Mouse (Mus musculus) neural tube, embryonic 15.5 days (tissue): ENCODE measurements around the gene Ston1. TPM values are rescaled to one million over a fixed set of nuclear protein-coding genes. Genes with fewer than 3 reads are reported as not detected.

Experiments
- ATAC-seq: fragments of 200-750 bp; cut with Nextera tagmentation; 2 replicates; pipeline ENCODE4 v1.8.0; 2017; ENCODE audit warnings: mild to moderate bottlenecking, moderate TSS enrichment, moderate library complexity; ENCODE audit not compliant: low FRiP score
- H3K27ac ChIP-seq: fragments of 300-500 bp; sonication (generic); replicated peaks from 2 replicates; pipeline ENCODE4 v1.5.1; 2015; ENCODE audit warnings: mild to moderate bottlenecking, inconsistent platforms
- H3K27me3 ChIP-seq: fragments of 300-500 bp; sonication (generic); replicated peaks from 2 replicates; pipeline ENCODE4 v1.6.1; 2015; ENCODE audit warnings: inconsistent platforms
- H3K36me3 ChIP-seq: fragments of 300-500 bp; sonication (generic); 2 replicates; pipeline ENCODE4 v1.6.1; 2015; ENCODE audit warnings: inconsistent platforms
- H3K4me1 ChIP-seq: fragments of 300-500 bp; sonication (generic); 2 replicates; pipeline ENCODE4 v1.6.1; 2015; ENCODE audit warnings: inconsistent platforms
- H3K4me2 ChIP-seq: fragments of 300-500 bp; sonication (generic); 2 replicates; pipeline ENCODE4 v1.6.1; 2015; ENCODE audit warnings: inconsistent platforms, mild to moderate bottlenecking, moderate library complexity
- H3K4me3 ChIP-seq: fragments of 300-500 bp; sonication (generic); replicated peaks from 2 replicates; pipeline ENCODE4 v1.5.1; 2015; ENCODE audit warnings: mild to moderate bottlenecking, inconsistent platforms
- H3K9ac ChIP-seq: fragments of 300-500 bp; sonication (generic); replicated peaks from 2 replicates; pipeline ENCODE4 v1.6.1; 2015; ENCODE audit warnings: mild to moderate bottlenecking, inconsistent platforms
- H3K9me3 ChIP-seq: fragments of 300-500 bp; sonication (generic); replicated peaks from 2 replicates; pipeline ENCODE4 v1.6.1; 2016; ENCODE audit warnings: inconsistent platforms
- WGBS: fragments of 180-500 bp; shearing (Covaris S2); methylation state at CpG from one replicate; pipeline ENCODE4 v1.1.7; 2015; ENCODE audit warnings: mixed read lengths; 5-methylcytosine and 5-hydroxymethylcytosine counted together
- polyA plus RNA-seq: library from polyadenylated mRNA; unstranded; fragments of >200 nt; fragmentation: Nextera tagmentation; extraction: Ambion mirVana; gene quantifications from 2 replicates; pipeline ENCODE4 v1.2.1, GENCODE M21; 2015

The Ston1 gene
- polyA plus RNA-seq, 1 experiment from 2014 or later: 1.0 TPM

DNA sequence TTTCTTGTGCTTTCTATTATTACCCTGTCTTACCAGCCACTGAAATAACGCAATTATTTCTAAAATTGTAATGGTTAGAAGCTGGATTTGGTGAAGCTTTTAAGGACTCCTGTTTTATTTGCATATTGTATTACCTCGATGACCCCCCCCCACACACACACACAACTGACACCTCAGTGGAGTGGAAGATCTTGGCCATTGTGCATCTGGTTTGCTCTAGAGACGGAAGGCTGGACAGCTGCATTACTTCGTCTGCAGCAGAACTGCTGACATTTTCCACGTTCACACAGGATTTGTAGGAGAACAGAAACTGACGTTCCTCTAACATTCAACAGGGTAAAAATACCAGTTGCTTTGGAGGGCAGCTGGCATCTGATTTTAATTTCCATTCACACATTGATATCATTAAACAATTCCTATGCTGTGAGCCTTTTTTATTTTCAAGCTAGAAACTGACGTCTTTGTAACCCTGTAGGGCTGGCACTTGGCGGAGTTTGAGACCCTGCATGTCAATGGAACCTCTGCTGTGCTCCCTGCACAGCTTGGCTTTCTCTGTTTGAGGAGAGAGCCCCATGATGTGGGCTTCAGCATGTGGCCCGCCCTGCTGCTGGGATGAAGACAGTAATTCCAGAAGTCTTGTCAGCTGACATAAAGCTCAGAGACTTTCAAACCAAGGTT is 99.3 kb downstream of the Ston1 start:
- no peak overlapping the region for H3K4me3 ChIP-seq
- H3K9me3 ChIP-seq: no peaks in the 10 kb centered on the region
- H3K4me1 ChIP-seq: no peaks in the 10 kb centered on the region
- ATAC-seq: no peak
- no peaks in the 10 kb centered on the region for H3K36me3 ChIP-seq
- no peak overlapping the region for H3K27ac ChIP-seq
- no peak overlapping the region for H3K4me2 ChIP-seq
- H3K9ac ChIP-seq: no peak overlapping the region
- no peaks in the 10 kb centered on the region for H3K27me3 ChIP-seq
- 59% methylated on average over 9 of the region's 9 CpGs for whole genome bisulfite sequencing

DNA sequence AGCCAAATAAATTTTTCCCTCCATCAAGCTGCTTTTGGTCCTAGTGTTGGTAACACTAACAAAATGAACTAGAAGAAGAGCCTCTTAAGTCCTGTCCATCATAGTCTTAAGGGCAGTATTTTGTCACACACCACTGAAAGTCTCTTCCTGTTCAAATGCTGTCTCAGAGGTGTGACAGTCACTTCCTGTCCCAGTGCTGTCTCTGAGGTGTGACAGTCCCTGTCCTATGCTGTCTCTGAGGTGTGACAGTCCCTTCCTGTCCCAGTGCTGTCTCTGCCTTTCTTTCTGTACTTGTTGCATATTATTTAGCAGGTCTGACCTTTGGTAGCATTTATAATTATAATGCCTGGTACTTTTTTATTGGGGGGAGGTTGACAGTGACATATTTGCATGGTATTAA is 103.4 kb downstream of the Ston1 start:
- Histone ChIP-seq H3K4me1 (0 out of 2 replicates have a peak, but pooled peaks cover 8% of the 10 kb centered on the region), H3K4me3 (no peak overlapping the region), H3K27me3 (no peaks in the 10 kb centered on the region), H3K36me3 (no peaks in the 10 kb centered on the region), H3K27ac (no peak overlapping the region), H3K9me3 (no peaks in the 10 kb centered on the region), H3K4me2 (no peak overlapping the region), H3K9ac (no peak overlapping the region)
- ATAC-seq: no peak

DNA sequence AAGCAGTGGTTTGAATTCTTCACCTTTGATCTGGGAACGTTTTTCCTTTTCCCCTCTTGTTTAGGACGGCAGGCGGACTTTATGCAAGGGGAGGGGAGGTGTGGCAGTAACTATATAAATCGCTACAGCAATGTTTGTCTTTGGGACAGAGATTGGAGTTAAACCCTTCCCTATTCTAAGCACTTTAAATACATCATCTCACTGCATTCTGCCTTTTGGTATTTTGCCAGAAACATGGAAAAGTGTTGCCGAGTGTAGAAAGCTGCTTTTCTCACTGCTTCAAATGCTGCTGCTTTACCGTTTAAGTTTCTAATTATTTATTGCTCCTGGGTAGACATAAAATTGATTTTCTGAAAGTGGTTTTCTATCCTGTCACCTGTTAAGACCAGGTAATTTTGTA is 104.9 kb downstream of the Ston1 start:
- Histone ChIP-seq H3K27ac (no peak overlapping the region), H3K36me3 (no peaks in the 10 kb centered on the region), H3K4me2 (no peak overlapping the region), H3K9ac (no peak overlapping the region), H3K4me1 (0 out of 2 replicates have a peak, but pooled peaks cover 14% of the 10 kb centered on the region), H3K4me3 (no peak overlapping the region), H3K27me3 (no peaks in the 10 kb centered on the region), H3K9me3 (no peaks in the 10 kb centered on the region)
- no peak for ATAC-seq
- WGBS: 20% methylated on average over 6 of the region's 6 CpGs

DNA sequence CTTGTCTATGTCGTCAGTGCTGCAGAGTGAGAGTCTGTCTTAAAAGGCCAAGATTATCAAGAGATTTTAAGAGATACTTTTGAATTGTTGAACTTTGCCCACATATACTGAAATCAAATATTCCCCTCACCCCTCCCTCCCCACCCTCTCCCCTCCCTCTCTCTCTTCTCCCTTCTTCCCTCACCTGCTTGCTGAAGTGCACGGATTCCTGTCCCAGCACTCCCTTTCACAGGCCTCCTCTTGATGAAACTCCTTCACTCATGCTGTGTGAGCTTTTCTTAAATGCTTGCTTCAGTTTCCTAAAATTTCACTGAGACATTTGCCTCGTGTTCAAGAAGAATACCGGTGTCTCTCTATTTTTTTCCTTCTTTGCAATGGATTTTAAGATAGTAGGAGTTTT is 105.6 kb downstream of the Ston1 start:
- Histone ChIP-seq H3K27ac (no peak overlapping the region), H3K9ac (no peak overlapping the region), H3K4me3 (no peak overlapping the region), H3K27me3 (no peaks in the 10 kb centered on the region), H3K9me3 (no peaks in the 10 kb centered on the region), H3K4me1 (0 out of 2 replicates have a peak, but pooled peaks cover 14% of the 10 kb centered on the region), H3K36me3 (no peaks in the 10 kb centered on the region), H3K4me2 (no peak overlapping the region)
- ATAC-seq: no peak
- WGBS: 44% methylated on average over 4 of the region's 4 CpGs

- no peaks in the 10 kb centered on the region for H3K27me3 ChIP-seq
- H3K9ac ChIP-seq: no peak overlapping the region
- H3K27ac ChIP-seq: no peak overlapping the region
- WGBS: 23% methylated on average over 8 of the region's 8 CpGs
- H3K4me1 ChIP-seq: 0 out of 2 replicates have a peak, but pooled peaks cover 14% of the 10 kb centered on the region
- no peak for ATAC-seq
- H3K4me2 ChIP-seq: no peak overlapping the region
- H3K4me3 ChIP-seq: no peak overlapping the region
- H3K36me3 ChIP-seq: no peaks in the 10 kb centered on the region
- H3K9me3 ChIP-seq: no peaks in the 10 kb centered on the region
These were observed 108.8 kb downstream of the Ston1 start for GRCm38 (mm10) chr17:88706231-88706649.

Other genes starting within 250 kb of the Ston1 start
- 8.4 and 9.6 TPM in 2 replicates for gene Foxn2, start 157.0 kb upstream of the Ston1 start, polyA plus RNA-seq
- gene Ppp1r21, start 67.6 kb upstream of the Ston1 start, polyA plus RNA-seq: 40.0 and 43.4 TPM in 2 replicates
- 0.35 and 0.54 TPM in 2 replicates for gene Gtf2a1l, start 71.0 kb downstream of the Ston1 start, polyA plus RNA-seq
- gene Lhcgr, start 194.3 kb downstream of the Ston1 start, polyA plus RNA-seq: 1.1 and 1.5 TPM in 2 replicates